Mouse (Mus musculus): ENCODE data around the gene Hydin. TPM values are rescaled to one million over a fixed set of nuclear protein-coding genes. Genes with fewer than 3 reads are reported as not detected.

Hydin gene
- 0.28 and 0.29 TPM in 2 replicates for polyA plus RNA-seq (2016; fragmentation: Nextera tagmentation; extraction: Ambion mirVana)

DNA sequence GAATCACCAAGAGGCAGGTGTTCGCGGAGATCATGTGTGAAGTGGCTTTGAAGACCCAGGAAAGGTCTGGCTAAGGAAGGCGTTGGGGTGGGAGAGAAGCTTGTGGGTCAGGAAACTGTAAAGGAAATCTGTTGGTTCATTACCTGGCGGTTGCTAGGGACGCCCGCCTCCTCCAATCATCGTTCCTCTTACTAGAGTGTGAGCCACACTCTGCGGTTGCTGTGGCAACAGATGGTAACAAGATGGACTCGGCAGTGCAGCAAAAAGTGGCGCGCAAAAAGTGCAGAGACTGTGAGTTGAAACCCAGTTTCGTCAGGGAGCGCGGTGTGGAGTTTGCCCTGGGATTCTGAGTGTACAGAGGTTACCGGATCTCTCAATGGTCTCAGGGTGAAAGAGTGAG, at the start of gene Hydin:
Gene Hydin (plus strand): TSS at position 237 of the 400 bp plus-strand sequence.
- Histone ChIP-seq H3K9me3 (replicated peaks) (no peaks in the 10 kb centered on the region), H3K36me3 (no peaks in the 10 kb centered on the region), H3K9ac (peak within 1 kb of the TSS; percentile 48; the same call in 1 of the 2 replicates), H3K27me3 (replicated peaks) (0 out of 2 replicates have a peak, but pooled peaks cover 4% of the 10 kb centered on the region), H3K4me3 (peak within 1 kb of the TSS; percentile 40), H3K4me1 (replicated peaks) (peaks cover 13% of the 10 kb centered on the region), H3K27ac (ENCODE audit: poor library complexity, severe bottlenecking) (no peak within 1 kb of the TSS), H3K4me2 (peak within 1 kb of the TSS; percentile 77)
- WGBS = 1% methylated on average over 15 of the region's 15 CpGs
- peak; percentile 59; the same call in 1 of the 2 replicates for ATAC-seq (ENCODE audit: insufficient number of reproducible peaks, low FRiP score)

DNA sequence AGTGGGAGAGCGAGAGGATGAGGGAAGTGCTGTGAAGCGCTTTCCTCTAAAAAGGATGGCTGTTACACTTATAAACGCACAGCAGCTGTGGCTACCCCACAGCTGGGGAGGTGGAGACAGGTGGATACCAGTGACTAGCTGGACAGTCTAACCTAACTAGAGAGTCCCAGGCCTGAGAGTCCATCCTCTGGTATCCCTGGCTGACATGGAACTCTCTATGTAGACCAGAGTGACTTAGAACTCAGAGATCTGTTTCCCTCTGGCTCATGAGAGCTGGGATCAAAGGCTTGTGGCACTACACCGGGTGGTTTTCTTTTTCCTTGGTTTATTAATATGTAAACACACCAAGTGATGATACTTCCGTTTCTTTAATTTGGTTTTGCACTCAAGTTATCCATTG, 49.6 kb upstream of the Hydin start:
- H3K9ac ChIP-seq = no peak overlapping the region

GRCm38 (mm10) chr8:110217681-110218131, 49.1 kb upstream of the Hydin start:
- WGBS = under 1% methylated on average over 43 of the region's 43 CpGs
- Histone ChIP-seq H3K27me3 (replicated peaks) (no peaks in the 10 kb centered on the region), H3K4me1 (replicated peaks) (peaks cover 5% of the 10 kb centered on the region), H3K27ac (ENCODE audit: poor library complexity, severe bottlenecking) (no peak overlapping the region), H3K4me2 (peak overlapping the region; percentile 72), H3K9ac (peak overlapping the region; percentile 63), H3K4me3 (peak overlapping the region; percentile 61), H3K36me3 (peaks cover 21% of the 10 kb centered on the region), H3K9me3 (replicated peaks) (no peaks in the 10 kb centered on the region)
- peak; percentile 99 for ATAC-seq (ENCODE audit: insufficient number of reproducible peaks, low FRiP score)

More for the DNA sequence above, 49.6 kb upstream of the Hydin start:
- 37% methylated on average over 5 of the region's 5 CpGs for WGBS
- Histone ChIP-seq H3K4me1 (replicated peaks) (peaks cover 5% of the 10 kb centered on the region), H3K27ac (ENCODE audit: poor library complexity, severe bottlenecking) (no peak overlapping the region), H3K4me2 (peak overlapping the region; percentile 72), H3K4me3 (peak overlapping the region; percentile 61), H3K36me3 (peaks cover 16% of the 10 kb centered on the region), H3K9me3 (replicated peaks) (no peaks in the 10 kb centered on the region), H3K27me3 (replicated peaks) (no peaks in the 10 kb centered on the region)
- ATAC-seq (ENCODE audit: insufficient number of reproducible peaks, low FRiP score) = no peak

DNA sequence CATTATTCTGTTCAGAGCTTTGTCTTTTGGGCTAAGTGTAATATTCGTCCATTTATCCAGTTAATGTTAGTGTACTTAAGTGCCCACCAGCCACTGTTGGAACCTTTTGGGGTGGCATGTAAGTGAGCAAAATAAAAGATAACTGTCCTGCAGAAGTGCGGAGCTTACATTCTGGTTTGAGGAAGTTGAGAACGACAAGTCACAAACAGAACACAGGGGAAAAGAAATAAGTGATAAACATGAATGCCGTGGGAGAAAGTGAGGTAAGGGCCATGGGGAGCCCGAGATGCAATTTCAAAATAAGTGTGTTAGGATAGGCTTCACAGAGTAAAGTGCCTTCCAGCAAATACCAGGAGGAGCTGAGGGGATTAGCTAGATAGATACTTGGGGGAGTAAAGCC, 48.3 kb upstream of the Hydin start:
- Histone ChIP-seq H3K4me3 (peak overlapping the region; percentile 61), H3K4me1 (replicated peaks) (peaks cover 5% of the 10 kb centered on the region), H3K27ac (ENCODE audit: poor library complexity, severe bottlenecking) (no peak overlapping the region), H3K4me2 (peak overlapping the region; percentile 72), H3K27me3 (replicated peaks) (no peaks in the 10 kb centered on the region), H3K9me3 (replicated peaks) (no peaks in the 10 kb centered on the region), H3K36me3 (peaks cover 29% of the 10 kb centered on the region), H3K9ac (no peak overlapping the region)
- ATAC-seq (ENCODE audit: insufficient number of reproducible peaks, low FRiP score) = no peak
- 62% methylated on average over 5 of the region's 5 CpGs for WGBS

DNA sequence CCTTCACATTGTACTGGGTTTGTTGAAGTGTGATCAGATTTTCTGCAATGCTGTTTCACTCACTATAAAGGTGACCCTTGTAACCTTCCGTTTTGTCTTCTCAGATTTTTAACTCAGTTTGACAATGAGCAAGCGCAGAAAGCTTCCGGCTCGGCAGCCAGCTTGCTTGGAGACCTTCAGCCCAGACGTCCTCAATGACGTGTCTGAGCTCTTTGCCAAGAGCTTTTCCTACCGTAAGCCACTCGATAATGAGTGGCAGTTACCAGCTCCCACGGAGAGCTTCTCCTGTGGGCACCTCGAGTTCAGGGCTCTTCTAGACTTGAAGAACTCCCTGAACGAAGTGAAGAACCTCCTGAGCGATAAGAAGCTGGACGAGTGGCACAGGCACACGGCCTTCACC, 45.8 kb upstream of the Hydin start:
- Histone ChIP-seq H3K27me3 (replicated peaks) (no peaks in the 10 kb centered on the region), H3K4me2 (no peak overlapping the region), H3K36me3 (peaks cover 30% of the 10 kb centered on the region), H3K9me3 (replicated peaks) (0 out of 2 replicates have a peak, but pooled peaks cover 2% of the 10 kb centered on the region), H3K27ac (ENCODE audit: poor library complexity, severe bottlenecking) (no peak overlapping the region), H3K9ac (no peak overlapping the region), H3K4me1 (replicated peaks) (peaks cover 5% of the 10 kb centered on the region), H3K4me3 (no peak overlapping the region)
- whole genome bisulfite sequencing = 83% methylated on average over 14 of the region's 14 CpGs
- ATAC-seq (ENCODE audit: insufficient number of reproducible peaks, low FRiP score) = no peak

- no peak overlapping the region for H3K4me2 ChIP-seq
- no peaks in the 10 kb centered on the region for H3K36me3 ChIP-seq
- ATAC-seq (ENCODE audit: insufficient number of reproducible peaks, low FRiP score) = no peak
- 74% methylated on average over 6 of the region's 6 CpGs for whole genome bisulfite sequencing
- H3K9me3 ChIP-seq (replicated peaks) = peaks cover 3% of the 10 kb centered on the region; the same call in 1 of the 2 replicates
- H3K9ac ChIP-seq = no peak overlapping the region
- no peaks in the 10 kb centered on the region for H3K4me1 ChIP-seq (replicated peaks)
- H3K4me3 ChIP-seq = no peak overlapping the region
- no peaks in the 10 kb centered on the region for H3K27me3 ChIP-seq (replicated peaks)
- no peak overlapping the region for H3K27ac ChIP-seq (ENCODE audit: poor library complexity, severe bottlenecking)
Observed at GRCm38 (mm10) chr8:110230803-110231202, 36.0 kb upstream of the Hydin start.

- H3K4me2 ChIP-seq = no peak overlapping the region
- no peaks in the 10 kb centered on the region for H3K4me1 ChIP-seq (replicated peaks)
- no peaks in the 10 kb centered on the region for H3K36me3 ChIP-seq
- WGBS = 41% methylated on average over 7 of the region's 7 CpGs
- no peaks in the 10 kb centered on the region; the same call in 1 of the 2 replicates for H3K9me3 ChIP-seq (replicated peaks)
- no peak overlapping the region for H3K27ac ChIP-seq (ENCODE audit: poor library complexity, severe bottlenecking)
- ATAC-seq (ENCODE audit: insufficient number of reproducible peaks, low FRiP score) = no peak
- H3K9ac ChIP-seq = no peak overlapping the region
- H3K27me3 ChIP-seq (replicated peaks) = no peaks in the 10 kb centered on the region
- no peak overlapping the region for H3K4me3 ChIP-seq
Observed at GRCm38 (mm10) chr8:110242278-110243177, 24.2 kb upstream of the Hydin start.

GRCm38 (mm10) chr8:110244566-110244965, 22.2 kb upstream of the Hydin start:
- H3K27me3 ChIP-seq (replicated peaks) = 0 out of 2 replicates have a peak, but pooled peaks cover 4% of the 10 kb centered on the region
- H3K9ac ChIP-seq = no peak overlapping the region
- no peak overlapping the region for H3K27ac ChIP-seq (ENCODE audit: poor library complexity, severe bottlenecking)
- 48% methylated on average over 2 of the region's 2 CpGs for WGBS
- no peaks in the 10 kb centered on the region for H3K36me3 ChIP-seq
- H3K4me2 ChIP-seq = no peak overlapping the region
- no peaks in the 10 kb centered on the region; the same call in 1 of the 2 replicates for H3K9me3 ChIP-seq (replicated peaks)
- H3K4me3 ChIP-seq = no peak overlapping the region
- no peaks in the 10 kb centered on the region for H3K4me1 ChIP-seq (replicated peaks)
- no peak for ATAC-seq (ENCODE audit: insufficient number of reproducible peaks, low FRiP score)

- Histone ChIP-seq H3K36me3 (no peaks in the 10 kb centered on the region), H3K4me3 (no peak overlapping the region), H3K27me3 (replicated peaks) (0 out of 2 replicates have a peak, but pooled peaks cover 4% of the 10 kb centered on the region), H3K9me3 (replicated peaks) (no peaks in the 10 kb centered on the region; the same call in 1 of the 2 replicates), H3K4me1 (replicated peaks) (no peaks in the 10 kb centered on the region), H3K27ac (ENCODE audit: poor library complexity, severe bottlenecking) (no peak overlapping the region), H3K9ac (no peak overlapping the region), H3K4me2 (no peak overlapping the region)
- ATAC-seq (ENCODE audit: insufficient number of reproducible peaks, low FRiP score) = no peak
- WGBS = 66% methylated on average over 6 of the region's 6 CpGs
Observed at GRCm38 (mm10) chr8:110247238-110247637, 19.5 kb upstream of the Hydin start.

- H3K4me3 ChIP-seq = no peak overlapping the region
- no peaks in the 10 kb centered on the region for H3K9me3 ChIP-seq (replicated peaks)
- H3K9ac ChIP-seq = no peak overlapping the region
- H3K4me1 ChIP-seq (replicated peaks) = no peaks in the 10 kb centered on the region
- H3K27ac ChIP-seq (ENCODE audit: poor library complexity, severe bottlenecking) = no peak overlapping the region
- H3K4me2 ChIP-seq = no peak overlapping the region
- peaks cover 7% of the 10 kb centered on the region for H3K27me3 ChIP-seq (replicated peaks)
- no peaks in the 10 kb centered on the region for H3K36me3 ChIP-seq
- no peak for ATAC-seq (ENCODE audit: insufficient number of reproducible peaks, low FRiP score)
- WGBS = 61% methylated on average over 4 of the region's 4 CpGs
Observed at GRCm38 (mm10) chr8:110253986-110254385, 12.8 kb upstream of the Hydin start.

DNA sequence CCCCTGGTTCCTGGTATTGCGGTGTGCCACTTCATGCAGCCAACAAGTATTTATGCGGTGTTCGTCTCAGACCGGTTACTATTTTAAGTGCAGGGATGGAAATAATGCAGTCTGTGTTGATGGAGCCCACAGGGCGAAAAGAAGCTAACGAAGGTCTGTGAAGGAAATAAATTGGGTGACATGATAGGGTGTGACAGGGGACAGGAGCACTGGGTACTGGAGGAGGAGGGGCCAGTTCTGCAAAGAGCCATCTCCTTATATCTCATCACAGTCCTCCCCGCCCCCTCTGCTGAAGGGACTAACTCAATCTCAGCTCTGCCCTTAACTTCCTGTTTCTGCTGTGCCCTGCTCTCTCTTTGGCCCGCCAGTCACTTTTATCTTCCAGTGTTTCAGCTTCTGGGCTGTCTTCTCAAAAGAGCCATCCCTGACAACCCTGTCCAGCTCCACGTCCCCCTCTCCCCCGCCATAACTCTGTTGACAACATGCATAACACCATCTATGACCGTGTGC, 926 bp upstream of the Hydin start:
- H3K4me3 ChIP-seq = no peak overlapping the region
- 50% methylated on average over 11 of the region's 11 CpGs for WGBS
- no peak overlapping the region for H3K9ac ChIP-seq
- H3K4me2 ChIP-seq = no peak overlapping the region
- H3K4me1 ChIP-seq (replicated peaks) = peaks cover 13% of the 10 kb centered on the region
- no peak overlapping the region for H3K27ac ChIP-seq (ENCODE audit: poor library complexity, severe bottlenecking)
- H3K9me3 ChIP-seq (replicated peaks) = no peaks in the 10 kb centered on the region
- 0 out of 2 replicates have a peak, but pooled peaks cover 4% of the 10 kb centered on the region for H3K27me3 ChIP-seq (replicated peaks)
- no peaks in the 10 kb centered on the region for H3K36me3 ChIP-seq
- no peak for ATAC-seq (ENCODE audit: insufficient number of reproducible peaks, low FRiP score)
